Comparison of ENCODE assay signal across 23 mouse cellular contexts in the genomic region with DNA sequence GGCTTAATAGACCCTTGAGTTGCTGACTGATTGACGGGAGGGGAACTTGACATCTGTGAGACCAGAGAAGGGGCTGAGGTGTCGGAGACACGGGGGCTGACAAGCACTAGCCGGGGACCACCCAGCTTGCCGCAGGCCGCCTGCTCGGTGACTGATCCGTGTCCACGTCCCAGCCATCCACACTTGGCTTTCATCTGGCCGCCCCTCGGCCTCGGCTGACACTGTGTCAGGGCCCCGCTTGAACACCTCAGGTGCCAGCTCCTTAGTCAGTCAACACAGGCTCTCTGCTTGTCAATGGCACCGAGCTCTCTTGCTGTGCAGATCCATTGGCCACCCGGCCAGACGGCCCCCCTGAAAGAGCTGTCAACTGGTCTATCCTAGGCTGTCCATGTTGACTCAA.
DNase-seq lines count a peak whose midpoint lies in the region; ATAC-seq lines count a peak whose summit lies in the region.
"Had no signal": no experiment of that assay in that cellular context is flagged by ENCODE, and none has a peak within 500 bp of the region (broad histone marks: within the 10 kb centered on the region; RNA-seq: fewer than 3 reads in every experiment).

No protein-coding gene starts in this region.

- H3K4me2 ChIP-seq in kidney, embryonic 15.5 days: no peak overlapping the region
- H3K4me2 ChIP-seq in kidney, embryonic 16.5 days (replicated peaks; ENCODE audit: low read depth, low read length): no peak overlapping the region
- H3K4me2 ChIP-seq in lung, embryonic 16.5 days (ENCODE audit: low read depth, low read length): no peak overlapping the region
- H3K4me2 ChIP-seq: embryonic facial prominence, embryonic 12.5 days; forebrain, embryonic 15.5 days; heart, embryonic 11.5 days; heart, embryonic 15.5 days; hindbrain, embryonic 12.5 days had no signal

- peaks cover 14% of the 10 kb centered on the region for H3K4me1 ChIP-seq in kidney, embryonic 15.5 days
- peaks cover 17% of the 10 kb centered on the region for H3K4me1 ChIP-seq in kidney, embryonic 16.5 days (ENCODE audit: insufficient read depth, low read length)
- no peaks in the 10 kb centered on the region for H3K4me1 ChIP-seq in lung, embryonic 16.5 days (replicated peaks; ENCODE audit: control insufficient read depth, insufficient read depth, low read length)
- H3K4me1 ChIP-seq: embryonic facial prominence, embryonic 12.5 days; forebrain, embryonic 15.5 days; hindbrain, embryonic 12.5 days had no signal

- peaks cover 83% of the 10 kb centered on the region for H3K27me3 ChIP-seq in kidney, embryonic 15.5 days
- H3K27me3 ChIP-seq in kidney, embryonic 16.5 days (ENCODE audit: insufficient read depth, low read length): peaks cover 43% of the 10 kb centered on the region
- no peaks in the 10 kb centered on the region for H3K27me3 ChIP-seq in lung, embryonic 16.5 days (ENCODE audit: control insufficient read depth, insufficient read depth, low read depth, low read length)
- H3K27me3 ChIP-seq: forebrain, embryonic 15.5 days had no signal

- H3K9me3 ChIP-seq in kidney, embryonic 15.5 days (replicated peaks): no peaks in the 10 kb centered on the region
- H3K9me3 ChIP-seq in kidney, embryonic 16.5 days (ENCODE audit: low read length): no peaks in the 10 kb centered on the region
- no peaks in the 10 kb centered on the region for H3K9me3 ChIP-seq in lung, embryonic 16.5 days (ENCODE audit: control insufficient read depth, low read length)
- H3K9me3 ChIP-seq: embryonic facial prominence, embryonic 12.5 days; forebrain, embryonic 15.5 days; heart, embryonic 15.5 days; hindbrain, embryonic 12.5 days had no signal

- no peak overlapping the region for H3K4me3 ChIP-seq in kidney, embryonic 15.5 days (replicated peaks)
- no peak overlapping the region for H3K4me3 ChIP-seq in kidney, embryonic 16.5 days (ENCODE audit: low read length)
- H3K4me3 ChIP-seq in lung, embryonic 16.5 days (ENCODE audit: low read length): no peak overlapping the region
- H3K4me3 ChIP-seq: embryonic facial prominence, embryonic 12.5 days; forebrain, embryonic 15.5 days; heart, embryonic 15.5 days; hindbrain, embryonic 12.5 days had no signal

- H3K9ac ChIP-seq in kidney, embryonic 15.5 days: no peak overlapping the region
- H3K9ac ChIP-seq in kidney, embryonic 16.5 days (replicated peaks; ENCODE audit: low read length): no peak overlapping the region
- no peak overlapping the region for H3K9ac ChIP-seq in lung, embryonic 16.5 days (ENCODE audit: low read length)
- H3K9ac ChIP-seq: embryonic facial prominence, embryonic 12.5 days; forebrain, embryonic 15.5 days; heart, embryonic 15.5 days; hindbrain, embryonic 12.5 days had no signal

- ATAC-seq in kidney, embryonic 15.5 days (replicated peaks; ENCODE audit: low FRiP score): peak; percentile 40; the same call in 1 of the 2 replicates
- no peak; the same call in 1 of the 2 replicates for ATAC-seq in kidney, embryonic 16.5 days (ENCODE audit: low FRiP score, low TSS enrichment)
- ATAC-seq in lung, embryonic 16.5 days (ENCODE audit: low read depth): peak; percentile 65
- ATAC-seq: CD4-positive, CD25-positive, alpha-beta regulatory T cell, adult 4 months; forebrain, embryonic 15.5 days; hindbrain, embryonic 16.5 days had no signal

- peak; percentile 56 for DNase-seq in embryo, embryonic 10 days (ENCODE audit: low spot score)
- DNase-seq in embryo, embryonic 10.5 days (ENCODE audit: low spot score): no peak
- DNase-seq in lung, adult 18-20 months: no peak
- DNase-seq in ovary, adult 18-20 months (ENCODE audit: low spot score): no peak
- DNase-seq: adrenal gland, adult 8-10 months; adrenal gland, postnatal 36 days; B cell, adult 2 months; cerebellum, adult 2 months; cerebellum, postnatal 10 days; gastrocnemius, postnatal 10 days; heart, adult 18-20 months; heart, postnatal 14 days had no signal

- no peak overlapping the region for H3K27ac ChIP-seq in kidney, embryonic 15.5 days
- no peak overlapping the region for H3K27ac ChIP-seq in kidney, embryonic 16.5 days (ENCODE audit: low read length)
- H3K27ac ChIP-seq in lung, embryonic 16.5 days (ENCODE audit: low read length): no peak overlapping the region
- H3K27ac ChIP-seq: embryonic facial prominence, embryonic 12.5 days; forebrain, embryonic 15.5 days; heart, embryonic 15.5 days; hindbrain, embryonic 12.5 days had no signal

- 23% methylated on average over 16 of the region's 16 CpGs for WGBS in kidney, embryonic 15.5 days
- 16% methylated on average over 16 of the region's 16 CpGs for WGBS in kidney, embryonic 16.5 days
- 33% methylated on average over 16 of the region's 16 CpGs for WGBS in lung, embryonic 16.5 days

- no peaks in the 10 kb centered on the region for H3K36me3 ChIP-seq in kidney, embryonic 15.5 days
- no peaks in the 10 kb centered on the region for H3K36me3 ChIP-seq in kidney, embryonic 16.5 days (ENCODE audit: insufficient read depth, low read length)
- no peaks in the 10 kb centered on the region for H3K36me3 ChIP-seq in lung, embryonic 16.5 days (ENCODE audit: control insufficient read depth, insufficient read depth, low read length)
- H3K36me3 ChIP-seq: embryonic facial prominence, embryonic 12.5 days; forebrain, embryonic 15.5 days; G1E; heart, embryonic 15.5 days; hindbrain, embryonic 12.5 days had no signal
